Mouse (Mus musculus) forebrain, embryonic 16.5 days (tissue): ENCODE results near the gene Slc25a12. TPM values are rescaled to one million over a fixed set of nuclear protein-coding genes. Genes with fewer than 3 reads are reported as not detected.
A peak's percentile ranks its signal among the peaks of the same experiment; 100 is the strongest.

Experiments used
- ATAC-seq: fragments of 200-750 bp; cut with Nextera tagmentation; 2 replicates; pipeline ENCODE4 v1.8.0; 2017; ENCODE audit warnings: mild to moderate bottlenecking, moderate library complexity
- H3K27ac ChIP-seq: fragments of 300-500 bp; sonication (generic); 2 replicates; pipeline ENCODE4 v1.5.1; 2014; ENCODE audit warnings: low read length, control low read depth
- H3K27me3 ChIP-seq: fragments of 300-500 bp; sonication (generic); replicated peaks from 2 replicates; pipeline ENCODE4 v1.6.1; 2014; ENCODE audit warnings: low read length; ENCODE audit not compliant: control insufficient read depth, insufficient read depth
- H3K36me3 ChIP-seq: fragments of 300-500 bp; sonication (generic); 2 replicates; pipeline ENCODE4 v1.6.1; 2014; ENCODE audit not compliant: control insufficient read depth, insufficient read depth
- H3K4me1 ChIP-seq: fragments of 300-500 bp; sonication (generic); replicated peaks from 2 replicates; pipeline ENCODE4 v1.6.1; 2014; ENCODE audit warnings: low read length; ENCODE audit not compliant: control insufficient read depth, insufficient read depth
- H3K4me2 ChIP-seq: fragments of 300-500 bp; sonication (generic); 2 replicates; pipeline ENCODE4 v1.6.1; 2014; ENCODE audit warnings: mild to moderate bottlenecking, low read length, control low read depth
- H3K4me3 ChIP-seq: fragments of 300-500 bp; sonication (generic); replicated peaks from 2 replicates; pipeline ENCODE4 v1.5.1; 2014; ENCODE audit warnings: mild to moderate bottlenecking, low read length, control low read depth
- H3K9ac ChIP-seq: fragments of 300-500 bp; sonication (generic); replicated peaks from 2 replicates; pipeline ENCODE4 v1.6.1; 2014; ENCODE audit warnings: low read depth, low read length, control low read depth
- H3K9me3 ChIP-seq: fragments of 300-500 bp; sonication (generic); 2 replicates; pipeline ENCODE4 v1.6.1; 2016; ENCODE audit warnings: low read length; ENCODE audit not compliant: control insufficient read depth
- WGBS: fragments of 180-500 bp; shearing (Covaris S2); extraction: QIAGEN DNeasy Blood & Tissue Kit; methylation state at CpG from one replicate; pipeline ENCODE4 v1.1.7; 2014; 5-methylcytosine and 5-hydroxymethylcytosine counted together
- polyA plus RNA-seq: library from polyadenylated mRNA; unstranded; fragments of >200 nt; fragmentation: Nextera tagmentation; extraction: Ambion mirVana; gene quantifications from 2 replicates; pipeline ENCODE4 v1.2.1, GENCODE M21; 2015

Slc25a12 gene
- polyA plus RNA-seq, 1 experiment from 2014 or later: 86.7 TPM

GRCm38 (mm10) chr2:71281981-71282380 is 85.6 kb downstream of the Slc25a12 start:
- H3K9me3 ChIP-seq: no peaks in the 10 kb centered on the region
- ATAC-seq: 0 out of 2 replicates have a peak, but pooled peaks have one; percentile 31
- no peak overlapping the region for H3K9ac ChIP-seq
- WGBS: 88% methylated on average over 1 of the region's 1 CpGs
- H3K27me3 ChIP-seq: no peaks in the 10 kb centered on the region
- no peak overlapping the region for H3K27ac ChIP-seq
- H3K4me1 ChIP-seq: peaks cover 10% of the 10 kb centered on the region
- H3K4me3 ChIP-seq: no peak overlapping the region
- peaks cover 9% of the 10 kb centered on the region for H3K36me3 ChIP-seq
- H3K4me2 ChIP-seq: no peak overlapping the region

- peaks cover 9% of the 10 kb centered on the region for H3K36me3 ChIP-seq
Measured at GRCm38 (mm10) chr2:71278791-71279775, 88.5 kb downstream of the Slc25a12 start.

GRCm38 (mm10) chr2:71275734-71276133 is 91.8 kb downstream of the Slc25a12 start:
- Histone ChIP-seq H3K27ac (no peak overlapping the region), H3K4me2 (no peak overlapping the region), H3K9ac (no peak overlapping the region), H3K9me3 (no peaks in the 10 kb centered on the region), H3K36me3 (no peaks in the 10 kb centered on the region), H3K27me3 (no peaks in the 10 kb centered on the region), H3K4me3 (no peak overlapping the region), H3K4me1 (peaks cover 10% of the 10 kb centered on the region)
- ATAC-seq: no peak
- WGBS: 72% methylated on average over 7 of the region's 7 CpGs

More at GRCm38 (mm10) chr2:71278791-71279775, 88.5 kb downstream of the Slc25a12 start:
- Histone ChIP-seq H3K27ac (no peak overlapping the region), H3K27me3 (no peaks in the 10 kb centered on the region), H3K9me3 (no peaks in the 10 kb centered on the region), H3K9ac (no peak overlapping the region), H3K4me2 (no peak overlapping the region), H3K4me1 (peaks cover 10% of the 10 kb centered on the region), H3K4me3 (no peak overlapping the region)
- WGBS: 39% methylated on average over 23 of the region's 23 CpGs
- peak; percentile 54; the same call in 1 of the 2 replicates for ATAC-seq

GRCm38 (mm10) chr2:71273955-71274679 is 93.4 kb downstream of the Slc25a12 start:
- H3K27me3 ChIP-seq: no peaks in the 10 kb centered on the region
- no peak overlapping the region for H3K27ac ChIP-seq
- H3K4me1 ChIP-seq: peaks cover 3% of the 10 kb centered on the region
- ATAC-seq: no peak
- no peak overlapping the region for H3K4me3 ChIP-seq
- H3K4me2 ChIP-seq: no peak overlapping the region
- no peak overlapping the region for H3K9ac ChIP-seq
- 77% methylated on average over 23 of the region's 23 CpGs for WGBS
- H3K36me3 ChIP-seq: no peaks in the 10 kb centered on the region
- no peaks in the 10 kb centered on the region for H3K9me3 ChIP-seq

GRCm38 (mm10) chr2:71270085-71270484 is 97.5 kb downstream of the Slc25a12 start:
- no peak overlapping the region for H3K4me3 ChIP-seq
- H3K4me2 ChIP-seq: no peak overlapping the region
- H3K9me3 ChIP-seq: no peaks in the 10 kb centered on the region
- H3K27me3 ChIP-seq: no peaks in the 10 kb centered on the region
- WGBS: 84% methylated on average over 4 of the region's 4 CpGs
- no peak for ATAC-seq
- no peak overlapping the region for H3K9ac ChIP-seq
- H3K4me1 ChIP-seq: no peaks in the 10 kb centered on the region
- peaks cover 11% of the 10 kb centered on the region for H3K36me3 ChIP-seq
- H3K27ac ChIP-seq: no peak overlapping the region

GRCm38 (mm10) chr2:71269332-71269731 is 98.2 kb downstream of the Slc25a12 start:
- Histone ChIP-seq H3K9ac (no peak overlapping the region), H3K27me3 (no peaks in the 10 kb centered on the region), H3K9me3 (no peaks in the 10 kb centered on the region), H3K4me2 (no peak overlapping the region), H3K36me3 (peaks cover 11% of the 10 kb centered on the region), H3K4me3 (no peak overlapping the region), H3K4me1 (no peaks in the 10 kb centered on the region), H3K27ac (no peak overlapping the region)
- 91% methylated on average over 1 of the region's 1 CpGs for WGBS
- ATAC-seq: no peak

- H3K4me1 ChIP-seq: no peaks in the 10 kb centered on the region
- H3K4me2 ChIP-seq: no peak overlapping the region
- no peak overlapping the region for H3K4me3 ChIP-seq
- H3K9me3 ChIP-seq: no peaks in the 10 kb centered on the region
- H3K36me3 ChIP-seq: peaks cover 12% of the 10 kb centered on the region
- H3K27ac ChIP-seq: no peak overlapping the region
- H3K9ac ChIP-seq: no peak overlapping the region
- 96% methylated on average over 8 of the region's 8 CpGs for WGBS
- H3K27me3 ChIP-seq: no peaks in the 10 kb centered on the region
- ATAC-seq: no peak
Measured at GRCm38 (mm10) chr2:71268691-71269090, 98.9 kb downstream of the Slc25a12 start.

GRCm38 (mm10) chr2:71264585-71264984 is 103.0 kb downstream of the Slc25a12 start:
- no peak for ATAC-seq
- no peaks in the 10 kb centered on the region for H3K9me3 ChIP-seq
- H3K27ac ChIP-seq: no peak overlapping the region
- no peaks in the 10 kb centered on the region for H3K4me1 ChIP-seq
- peaks cover 28% of the 10 kb centered on the region for H3K36me3 ChIP-seq
- WGBS: 89% methylated on average over 20 of the region's 20 CpGs
- H3K4me2 ChIP-seq: no peak overlapping the region
- H3K27me3 ChIP-seq: no peaks in the 10 kb centered on the region
- no peak overlapping the region for H3K9ac ChIP-seq
- no peak overlapping the region for H3K4me3 ChIP-seq

GRCm38 (mm10) chr2:71256581-71256980 is 111.0 kb downstream of the Slc25a12 start:
- no peak for ATAC-seq
- WGBS: 82% methylated on average over 7 of the region's 7 CpGs
- H3K27ac ChIP-seq: no peak overlapping the region

More at GRCm38 (mm10) chr2:71256581-71256980, 111.0 kb downstream of the Slc25a12 start:
- Histone ChIP-seq H3K36me3 (peaks cover 37% of the 10 kb centered on the region), H3K4me2 (no peak overlapping the region), H3K4me1 (peaks cover 8% of the 10 kb centered on the region; the same call in 1 of the 2 replicates), H3K4me3 (no peak overlapping the region), H3K9ac (no peak overlapping the region), H3K27me3 (no peaks in the 10 kb centered on the region), H3K9me3 (no peaks in the 10 kb centered on the region)
